Mouse (Mus musculus) myocyte (in vitro differentiated cells): ENCODE measurements around the gene Sh3rf3. TPM values are rescaled to one million over a fixed set of nuclear protein-coding genes. Genes with fewer than 3 reads are reported as not detected.

ENCODE experiments used
- H3K27me3 ChIP-seq: one replicate; pipeline ENCODE4 v1.6.1; 2011; ENCODE audit not compliant: control insufficient read depth, insufficient read depth, insufficient read length
- H3K36me3 ChIP-seq: one replicate; pipeline ENCODE4 v1.6.1; 2011; ENCODE audit not compliant: control insufficient read depth, insufficient read depth
- H3K4me2 ChIP-seq: one replicate; pipeline ENCODE4 v1.6.1; 2011; ENCODE audit warnings: low read depth, control low read depth
- H3K4me3 ChIP-seq: one replicate; pipeline ENCODE4 v1.5.1; 2011; ENCODE audit warnings: mild to moderate bottlenecking, control low read depth, moderate library complexity
- H3K79me2 ChIP-seq: one replicate; pipeline ENCODE4 v1.6.1; 2011; ENCODE audit not compliant: control insufficient read depth, insufficient read depth
- H3ac ChIP-seq: one replicate; pipeline ENCODE4 v1.6.1; 2011; ENCODE audit not compliant: control insufficient read depth, insufficient read length
- CEBPB ChIP-seq: IDR thresholded peaks from 2 replicates; pipeline ENCODE4 v1.6.1; 2011; ENCODE audit warnings: mild to moderate bottlenecking, moderate library complexity; ENCODE audit not compliant: poor library complexity, insufficient read depth, severe bottlenecking
- E2F4 ChIP-seq: IDR thresholded peaks from one replicate; pipeline ENCODE4 v1.6.1; 2011; ENCODE audit warnings: mild to moderate bottlenecking, control low read depth, moderate library complexity; ENCODE audit not compliant: insufficient read depth
- MAX ChIP-seq: IDR thresholded peaks from one replicate; pipeline ENCODE4 v1.6.1; 2011; ENCODE audit warnings: low read depth, mild to moderate bottlenecking, control low read depth
- MYOD1 ChIP-seq, 3 experiments: IDR thresholded peaks; one replicate each; pipeline ENCODE4 v1.6.1; 2011; ENCODE audit warnings: control low read depth in 2 of 3, low read depth in 2 of 3, mild to moderate bottlenecking in 2 of 3, moderate library complexity in 1 of 3; ENCODE audit not compliant: insufficient read length in 2 of 3, control insufficient read depth in 1 of 3
- MYOG ChIP-seq, 3 experiments: IDR thresholded peaks; one replicate each; pipeline ENCODE4 v1.6.1; 2011; ENCODE audit warnings: control low read depth in 2 of 3, low read depth in 2 of 3, mild to moderate bottlenecking in 2 of 3; ENCODE audit not compliant: insufficient read length in 2 of 3, control insufficient read depth in 1 of 3, insufficient read depth in 1 of 3
- POLR2A ChIP-seq: IDR thresholded peaks from one replicate; pipeline ENCODE4 v1.6.1; 2011; ENCODE audit warnings: low read depth, mild to moderate bottlenecking, control low read depth, moderate library complexity; ENCODE audit not compliant: insufficient read length
- POLR2AphosphoS2 ChIP-seq: IDR thresholded peaks from one replicate; pipeline ENCODE4 v1.6.1; 2011; ENCODE audit warnings: low read depth, control low read depth; ENCODE audit not compliant: insufficient read length
- REST ChIP-seq: IDR thresholded peaks from one replicate; pipeline ENCODE4 v1.6.1; 2011; ENCODE audit warnings: mild to moderate bottlenecking, control low read depth, moderate library complexity; ENCODE audit not compliant: insufficient read depth, insufficient read length
- SRF ChIP-seq: IDR thresholded peaks from one replicate; pipeline ENCODE4 v1.6.1; 2011; ENCODE audit warnings: low read depth; ENCODE audit not compliant: control insufficient read depth, insufficient read length
- TCF12 ChIP-seq: IDR thresholded peaks from one replicate; pipeline ENCODE4 v1.6.1; 2011; ENCODE audit warnings: mild to moderate bottlenecking, control low read depth; ENCODE audit not compliant: poor library complexity, insufficient read depth, severe bottlenecking
- TCF3 ChIP-seq: IDR thresholded peaks from one replicate; pipeline ENCODE4 v1.6.1; 2011; ENCODE audit warnings: low read depth, control low read depth; ENCODE audit not compliant: insufficient read length
- USF1 ChIP-seq: IDR thresholded peaks from one replicate; pipeline ENCODE4 v1.6.1; 2011; ENCODE audit warnings: low read depth, mild to moderate bottlenecking, control low read depth, moderate library complexity
- polyA plus RNA-seq: library from polyadenylated mRNA; unstranded; fragments of >200 nt; fragmentation: generic; extraction: Trizol; gene quantifications from one replicate; pipeline ENCODE4 v1.2.1, GENCODE M21; 2012; ENCODE audit warnings: missing spikeins

The Sh3rf3 gene
- polyA plus RNA-seq, 1 experiment = 0.10 TPM

GRCm38 (mm10) chr10:58935606-58936005, 122.4 kb downstream of the Sh3rf3 start:
- Histone ChIP-seq H3K4me2 (no peak overlapping the region), H3ac (no peak overlapping the region), H3K79me2 (no peaks in the 10 kb centered on the region), H3K36me3 (no peaks in the 10 kb centered on the region), H3K27me3 (no peaks in the 10 kb centered on the region), H3K4me3 (no peak overlapping the region)
- no peak for TF ChIP-seq REST
- TF ChIP-seq TCF3 = no peak
- TF ChIP-seq POLR2A = no peak
- no peak for TF ChIP-seq E2F4
- TF ChIP-seq SRF = no peak

- no peak overlapping the region for H3K4me2 ChIP-seq
- H3K4me3 ChIP-seq = no peak overlapping the region
- no peak overlapping the region for H3ac ChIP-seq
- H3K36me3 ChIP-seq = no peaks in the 10 kb centered on the region
- H3K79me2 ChIP-seq = no peaks in the 10 kb centered on the region
- H3K27me3 ChIP-seq = no peaks in the 10 kb centered on the region
- TF ChIP-seq MYOG (IDR thresholded peaks at IDR 0.05; ENCODE audit: control insufficient read depth in 1 of 3, insufficient read depth in 1 of 3, insufficient read length in 2 of 3, low read depth in 2 of 3) = no peak
- TF ChIP-seq E2F4 = no peak
- TF ChIP-seq SRF = no peak
- TF ChIP-seq POLR2A = no peak
- TF ChIP-seq USF1 = no peak
- no peak for TF ChIP-seq CEBPB
- no peak for TF ChIP-seq TCF3
- no peak for TF ChIP-seq TCF12
- no peak for TF ChIP-seq POLR2AphosphoS2
- no peak for TF ChIP-seq MYOD1 (IDR thresholded peaks at IDR 0.05; ENCODE audit: control insufficient read depth in 1 of 3, insufficient read length in 2 of 3, low read depth in 2 of 3)
- no peak for TF ChIP-seq MAX
- no peak for TF ChIP-seq REST
Measured at GRCm38 (mm10) chr10:58936441-58936860, 123.3 kb downstream of the Sh3rf3 start.

GRCm38 (mm10) chr10:58937521-58937920, 124.4 kb downstream of the Sh3rf3 start:
- Histone ChIP-seq H3K4me2 (no peak overlapping the region), H3K36me3 (no peaks in the 10 kb centered on the region), H3K27me3 (no peaks in the 10 kb centered on the region), H3K4me3 (no peak overlapping the region), H3ac (no peak overlapping the region), H3K79me2 (no peaks in the 10 kb centered on the region)
- no peak for TF ChIP-seq USF1
- no peak for TF ChIP-seq POLR2AphosphoS2
- no peak for TF ChIP-seq REST
- TF ChIP-seq SRF = no peak
- TF ChIP-seq CEBPB = no peak
- no peak for TF ChIP-seq TCF3
- TF ChIP-seq POLR2A = no peak
- TF ChIP-seq TCF12 = no peak
- TF ChIP-seq MAX = no peak
- TF ChIP-seq MYOD1 (IDR thresholded peaks at IDR 0.05; ENCODE audit: control insufficient read depth in 1 of 3, insufficient read length in 2 of 3, low read depth in 2 of 3) = no peak
- TF ChIP-seq E2F4 = no peak
- no peak for TF ChIP-seq MYOG (IDR thresholded peaks at IDR 0.05; ENCODE audit: control insufficient read depth in 1 of 3, insufficient read depth in 1 of 3, insufficient read length in 2 of 3, low read depth in 2 of 3)

GRCm38 (mm10) chr10:58942819-58943218, 129.7 kb downstream of the Sh3rf3 start:
- H3K4me3 ChIP-seq = no peak overlapping the region
- no peaks in the 10 kb centered on the region for H3K36me3 ChIP-seq
- no peak overlapping the region for H3ac ChIP-seq
- TF ChIP-seq SRF (no peak), POLR2A (no peak), REST (no peak), MYOG (IDR thresholded peaks at IDR 0.05; ENCODE audit: control insufficient read depth in 1 of 3, insufficient read depth in 1 of 3, insufficient read length in 2 of 3, low read depth in 2 of 3) (no peak), MYOD1 (IDR thresholded peaks at IDR 0.05; ENCODE audit: control insufficient read depth in 1 of 3, insufficient read length in 2 of 3, low read depth in 2 of 3) (no peak)
- H3K4me2 ChIP-seq = no peak overlapping the region
- H3K79me2 ChIP-seq = no peaks in the 10 kb centered on the region
- H3K27me3 ChIP-seq = no peaks in the 10 kb centered on the region

GRCm38 (mm10) chr10:58943661-58944400, 130.7 kb downstream of the Sh3rf3 start:
- H3K27me3 ChIP-seq = no peaks in the 10 kb centered on the region
- TF ChIP-seq MAX (no peak), SRF (no peak), MYOG (IDR thresholded peaks at IDR 0.05; ENCODE audit: control insufficient read depth in 1 of 3, insufficient read depth in 1 of 3, insufficient read length in 2 of 3, low read depth in 2 of 3) (no peak), POLR2A (no peak), USF1 (no peak), E2F4 (no peak), TCF3 (no peak), REST (no peak), CEBPB (no peak), POLR2AphosphoS2 (no peak), TCF12 (no peak)
- no peak overlapping the region for H3K4me2 ChIP-seq

More at GRCm38 (mm10) chr10:58943661-58944400, 130.7 kb downstream of the Sh3rf3 start:
- H3ac ChIP-seq = no peak overlapping the region
- no peaks in the 10 kb centered on the region for H3K36me3 ChIP-seq
- no peak overlapping the region for H3K4me3 ChIP-seq
- no peaks in the 10 kb centered on the region for H3K79me2 ChIP-seq
